Mouse (Mus musculus) erythroblast, embryonic 14.5 days (primary cell): ENCODE data around the gene Tmem132b.

Source experiments
- GATA1 ChIP-seq: IDR thresholded peaks from 2 replicates; pipeline ENCODE4 v1.6.1; 2012; ENCODE audit warnings: low read length, inconsistent platforms, mixed read lengths
- TAL1 ChIP-seq: IDR thresholded peaks from 3 replicates; pipeline ENCODE4 v1.6.1; 2012; ENCODE audit warnings: low read length, inconsistent platforms, mixed read lengths

GRCm38 (mm10) chr5:125583836-125584235 is 52.3 kb downstream of the Tmem132b start:
- no peak for TF ChIP-seq TAL1
- no peak for TF ChIP-seq GATA1
